Comparison of ENCODE assay signal across 8 mouse cellular contexts in the genomic region with DNA sequence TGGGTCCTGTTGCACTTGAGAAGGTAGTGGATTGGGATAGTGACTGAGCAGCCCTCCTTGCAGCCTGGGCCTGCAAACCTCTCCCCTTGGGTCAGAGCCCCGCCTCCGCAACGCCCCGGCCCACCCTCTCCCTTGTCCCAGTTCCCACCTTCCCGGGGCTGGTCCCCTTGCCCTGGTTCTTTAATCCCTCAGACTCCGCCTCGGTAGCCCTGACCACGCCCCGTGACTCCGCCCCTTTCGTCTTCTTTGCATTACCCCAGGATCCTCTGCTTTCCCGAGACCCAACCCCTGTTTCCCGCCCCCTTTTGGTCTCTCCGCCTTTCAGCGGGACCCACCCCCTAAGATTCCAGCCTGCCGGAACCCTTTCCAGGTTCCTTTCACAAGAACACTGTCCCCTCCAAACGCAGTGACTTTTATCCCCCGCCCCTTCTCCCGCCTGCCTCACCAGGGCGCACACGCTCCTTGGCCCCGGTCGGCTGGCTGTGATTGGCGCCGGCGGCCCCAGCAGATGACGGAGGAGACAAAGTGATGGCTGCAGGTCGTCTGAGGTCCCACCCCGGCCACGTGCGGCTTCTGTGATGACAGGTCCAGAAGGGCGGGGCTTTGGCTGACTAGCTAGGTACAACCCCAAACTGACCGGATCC. TPM values are rescaled to one million over a fixed set of nuclear protein-coding genes. Genes with fewer than 3 reads are reported as not detected.
DNase-seq lines count a peak whose midpoint lies in the region; ATAC-seq and TF ChIP-seq lines count a peak whose summit lies in the region.

A gene (minus strand): TSS at position 562 of the 644 bp plus-strand sequence.

- peak within 1 kb of the TSS; percentile 71 for H3K4me2 ChIP-seq in hindbrain, embryonic 13.5 days

- peak; percentile 88 for ATAC-seq in Patski
- peak; percentile 86 for ATAC-seq in hindbrain, embryonic 13.5 days (ENCODE audit: low FRiP score)

- peak within 1 kb of the TSS; percentile 88 for H3K27ac ChIP-seq in hindbrain, embryonic 13.5 days

- in situ Hi-C loops in Patski (cut with MboI; ENCODE audit: low pct_unique_long_range_greater_than_20kb) = loop anchor here (5.0 kb wide), 1 partner anchor 377 kb away; no protein-coding TSS in a partner anchor

- peak within 1 kb of the TSS; percentile 56 for H3K4me3 ChIP-seq in hindbrain, embryonic 13.5 days

- CTCF ChIA-PET in Patski (lab: Charles Lee) = interaction anchor here (1.1 to 2.6 kb wide), 2 partner anchors 12 to 75 kb away, joined by 3 to 39 read pairs; a partner anchor contains a TSS

- peak; percentile 83 for DNase-seq in Patski (ENCODE audit: low read depth, low spot score)
- peak; percentile 96 to 98 for DNase-seq in cerebellum, postnatal 14 days
- DNase-seq in frontal cortex, postnatal 14 days (ENCODE audit: low spot score in 2 of 2) = peak; percentile 93 to 97
- peak; percentile 80 to 82 for DNase-seq in layer of hippocampus, postnatal 25 days (ENCODE audit: extremely low spot score in 1 of 2, low spot score in 1 of 2)
- DNase-seq in lung, postnatal 25 days (ENCODE audit: low spot score) = peak; percentile 100
- peak; percentile 99 for DNase-seq in retina, embryonic 14.5 days (ENCODE audit: low spot score)
- DNase-seq in thymus, postnatal 4 days = peak; percentile 90

- under 1% methylated on average over 33 of the region's 33 CpGs for WGBS in hindbrain, embryonic 13.5 days

- POLR2A ChIA-PET in Patski (lab: Charles Lee) = no interaction called here

- peaks cover 35% of the 10 kb centered on the region for H3K4me1 ChIP-seq in hindbrain, embryonic 13.5 days (replicated peaks)

- H3K9ac ChIP-seq in hindbrain, embryonic 13.5 days = peak within 1 kb of the TSS; percentile 76

- no peaks in the 10 kb centered on the region for H3K36me3 ChIP-seq in hindbrain, embryonic 13.5 days

- no peaks in the 10 kb centered on the region for H3K27me3 ChIP-seq in Patski
- H3K27me3 ChIP-seq in hindbrain, embryonic 13.5 days = no peaks in the 10 kb centered on the region

- TF ChIP-seq CTCF in Patski (IDR thresholded peaks at IDR 0.05) = no peak

- no peaks in the 10 kb centered on the region for H3K9me3 ChIP-seq in hindbrain, embryonic 13.5 days

RNA-seq across cellular contexts. Expression of the gene that starts here (rescaled TPM):
- 25.1 TPM for polyA plus RNA-seq in Patski (2021)
- polyA plus RNA-seq in hindbrain, embryonic 13.5 days (2015; fragmentation: Nextera tagmentation; extraction: Ambion mirVana) = 33.3 and 34.1 TPM in 2 replicates
- 10 to 100 TPM; 32.9 to 37.7 TPM for total RNA-seq in layer of hippocampus, postnatal 25 days (2021)

Comparison
In these comparisons a context has a peak if more than half of its experiments do, and no peak if none do; other contexts are left out.
1. Peak in every context shown above with its lines: DNase-seq, ATAC-seq, H3K4me3 ChIP-seq and H3K27ac ChIP-seq.